ENCODE assay signal across 9 mouse cellular contexts in genomic region chr2:38357294-38358246, GRCm38 (mm10). TPM values are rescaled to one million over a fixed set of nuclear protein-coding genes. Genes with fewer than 3 reads are reported as not detected.
DNase-seq lines count a peak whose midpoint lies in the region; ATAC-seq lines count a peak whose summit lies in the region.
"Had no signal": no experiment of that assay in that cellular context is flagged by ENCODE, and none has a peak within 500 bp of the region (broad histone marks: within the 10 kb centered on the region; RNA-seq: fewer than 3 reads in every experiment).

No protein-coding gene starts in this region.

- no peaks in the 10 kb centered on the region for H3K9me3 ChIP-seq in kidney, embryonic 15.5 days (replicated peaks)
- H3K9me3 ChIP-seq in kidney, embryonic 14.5 days (ENCODE audit: control insufficient read depth, low read length): no peaks in the 10 kb centered on the region
- no peaks in the 10 kb centered on the region for H3K9me3 ChIP-seq in embryonic facial prominence, embryonic 13.5 days
- no peaks in the 10 kb centered on the region for H3K9me3 ChIP-seq in hindbrain, embryonic 16.5 days (ENCODE audit: control insufficient read depth, low read length)
- no peaks in the 10 kb centered on the region for H3K9me3 ChIP-seq in midbrain, embryonic 15.5 days

- H3K27ac ChIP-seq in kidney, embryonic 15.5 days: no peak overlapping the region
- H3K27ac ChIP-seq in kidney, embryonic 14.5 days (ENCODE audit: low read depth, low read length): no peak overlapping the region
- H3K27ac ChIP-seq in embryonic facial prominence, embryonic 13.5 days: no peak overlapping the region
- no peak overlapping the region for H3K27ac ChIP-seq in hindbrain, embryonic 16.5 days (ENCODE audit: low read depth, low read length)
- peak overlapping the region; percentile 83 for H3K27ac ChIP-seq in midbrain, embryonic 15.5 days

- peak overlapping the region; percentile 28; the same call in 1 of the 2 replicates for H3K4me3 ChIP-seq in kidney, embryonic 15.5 days (replicated peaks)
- H3K4me3 ChIP-seq in kidney, embryonic 14.5 days (ENCODE audit: low read length): no peak overlapping the region
- H3K4me3 ChIP-seq in embryonic facial prominence, embryonic 13.5 days: peak overlapping the region; percentile 28
- peak overlapping the region; percentile 21 for H3K4me3 ChIP-seq in hindbrain, embryonic 16.5 days (ENCODE audit: low read length)
- H3K4me3 ChIP-seq in midbrain, embryonic 15.5 days: peak overlapping the region; percentile 56

- no peak overlapping the region for H3K4me2 ChIP-seq in kidney, embryonic 15.5 days
- no peak overlapping the region for H3K4me2 ChIP-seq in kidney, embryonic 14.5 days (replicated peaks; ENCODE audit: low read depth, low read length)
- H3K4me2 ChIP-seq in embryonic facial prominence, embryonic 13.5 days: peak overlapping the region; percentile 45
- peak overlapping the region; percentile 43 for H3K4me2 ChIP-seq in hindbrain, embryonic 16.5 days (ENCODE audit: low read length)
- H3K4me2 ChIP-seq in midbrain, embryonic 15.5 days: peak overlapping the region; percentile 70

- no peak for DNase-seq in ovary, postnatal 14 days (ENCODE audit: low spot score)
- DNase-seq in cerebellum, postnatal 36 days: no peak
- no peak for DNase-seq in B cell, adult 2 months
- DNase-seq: cerebellum, adult 2 months had no signal

- ATAC-seq in kidney, embryonic 15.5 days (replicated peaks; ENCODE audit: low FRiP score): no peak
- no peak for ATAC-seq in kidney, embryonic 14.5 days (ENCODE audit: low FRiP score, low TSS enrichment)
- no peak for ATAC-seq in embryonic facial prominence, embryonic 13.5 days (ENCODE audit: insufficient number of reproducible peaks, insufficient read depth, low FRiP score, low TSS enrichment, low read depth)
- ATAC-seq in hindbrain, embryonic 16.5 days: no peak
- peak; percentile 28 for ATAC-seq in midbrain, embryonic 15.5 days (replicated peaks)

- H3K9ac ChIP-seq in kidney, embryonic 15.5 days: no peak overlapping the region
- H3K9ac ChIP-seq in kidney, embryonic 14.5 days (ENCODE audit: low read depth, low read length): no peak overlapping the region
- H3K9ac ChIP-seq in embryonic facial prominence, embryonic 13.5 days: 0 out of 2 replicates have a peak overlapping the region, but pooled peaks have one; percentile 16
- 0 out of 2 replicates have a peak overlapping the region, but pooled peaks have one; percentile 12 for H3K9ac ChIP-seq in hindbrain, embryonic 16.5 days (ENCODE audit: low read depth, low read length)
- H3K9ac ChIP-seq in midbrain, embryonic 15.5 days: peak overlapping the region; percentile 38

- 1% methylated on average over 35 of the region's 35 CpGs for WGBS in kidney, embryonic 15.5 days
- under 1% methylated on average over 35 of the region's 35 CpGs for WGBS in kidney, embryonic 14.5 days
- 3% methylated on average over 35 of the region's 35 CpGs for WGBS in embryonic facial prominence, embryonic 13.5 days
- 2% methylated on average over 35 of the region's 35 CpGs for WGBS in hindbrain, embryonic 16.5 days
- 2% methylated on average over 35 of the region's 35 CpGs for WGBS in midbrain, embryonic 15.5 days

- peaks cover 100% of the 10 kb centered on the region for H3K27me3 ChIP-seq in kidney, embryonic 15.5 days
- H3K27me3 ChIP-seq in kidney, embryonic 14.5 days (ENCODE audit: control insufficient read depth, insufficient read depth, low read length): peaks cover 92% of the 10 kb centered on the region
- peaks cover 98% of the 10 kb centered on the region for H3K27me3 ChIP-seq in embryonic facial prominence, embryonic 13.5 days
- H3K27me3 ChIP-seq in hindbrain, embryonic 16.5 days (replicated peaks; ENCODE audit: control insufficient read depth, insufficient read depth, low read length): peaks cover 70% of the 10 kb centered on the region
- peaks cover 61% of the 10 kb centered on the region for H3K27me3 ChIP-seq in midbrain, embryonic 15.5 days (replicated peaks)

- H3K36me3 ChIP-seq in kidney, embryonic 15.5 days: no peaks in the 10 kb centered on the region
- H3K36me3 ChIP-seq in kidney, embryonic 14.5 days (ENCODE audit: control insufficient read depth, insufficient read depth, low read length): no peaks in the 10 kb centered on the region
- no peaks in the 10 kb centered on the region for H3K36me3 ChIP-seq in embryonic facial prominence, embryonic 13.5 days
- H3K36me3 ChIP-seq in hindbrain, embryonic 16.5 days (ENCODE audit: control insufficient read depth, insufficient read depth, low read length): no peaks in the 10 kb centered on the region
- no peaks in the 10 kb centered on the region for H3K36me3 ChIP-seq in midbrain, embryonic 15.5 days (replicated peaks)

- peaks cover 17% of the 10 kb centered on the region for H3K4me1 ChIP-seq in kidney, embryonic 15.5 days
- H3K4me1 ChIP-seq in kidney, embryonic 14.5 days (ENCODE audit: control insufficient read depth, insufficient read depth, low read length): 0 out of 2 replicates have a peak, but pooled peaks cover 4% of the 10 kb centered on the region
- H3K4me1 ChIP-seq in embryonic facial prominence, embryonic 13.5 days: peaks cover 25% of the 10 kb centered on the region
- H3K4me1 ChIP-seq in hindbrain, embryonic 16.5 days (ENCODE audit: control insufficient read depth, insufficient read depth, low read depth, low read length): no peaks in the 10 kb centered on the region; the same call in 1 of the 2 replicates
- peaks cover 32% of the 10 kb centered on the region for H3K4me1 ChIP-seq in midbrain, embryonic 15.5 days

RNA-seq across cellular contexts. Expression of gene Lhx2, which starts 18.5 kb away (rescaled TPM):
- 0.10 TPM in 1 of 2 replicates, not detected in the other for polyA plus RNA-seq in kidney, embryonic 15.5 days (2015; fragmentation: Nextera tagmentation; extraction: Ambion mirVana)
- not detected in 2 replicates for polyA plus RNA-seq in kidney, embryonic 14.5 days (2014; fragmentation: Nextera tagmentation; extraction: Ambion mirVana)
- polyA plus RNA-seq in embryonic facial prominence, embryonic 13.5 days (2015; fragmentation: Nextera tagmentation; extraction: Ambion mirVana): 10.0 and 17.8 TPM in 2 replicates
- 6.8 and 9.2 TPM in 2 replicates for polyA plus RNA-seq in hindbrain, embryonic 16.5 days (2015; fragmentation: Nextera tagmentation; extraction: Ambion mirVana)
- 47.3 and 58.4 TPM in 2 replicates for polyA plus RNA-seq in midbrain, embryonic 15.5 days (2015; fragmentation: Nextera tagmentation; extraction: Ambion mirVana)

Comparison
In these comparisons a context has a peak if more than half of its experiments do, and no peak if none do; other contexts are left out.
1. H3K4me2 ChIP-seq: peak in embryonic facial prominence, embryonic 13.5 days (single experiment), hindbrain, embryonic 16.5 days (single experiment) and midbrain, embryonic 15.5 days (single experiment); none in kidney, embryonic 15.5 days (single experiment) and kidney, embryonic 14.5 days (single experiment).
2. H3K9ac ChIP-seq: peak in embryonic facial prominence, embryonic 13.5 days (single experiment), hindbrain, embryonic 16.5 days (single experiment) and midbrain, embryonic 15.5 days (single experiment); none in kidney, embryonic 15.5 days (single experiment) and kidney, embryonic 14.5 days (single experiment).